Mouse (Mus musculus): Measurements from ENCODE around the gene Ptov1. TPM values are rescaled to one million over a fixed set of nuclear protein-coding genes. Genes with fewer than 3 reads are reported as not detected.

The Ptov1 gene
- polyA plus RNA-seq, 1 experiment, result 298 TPM

DNA sequence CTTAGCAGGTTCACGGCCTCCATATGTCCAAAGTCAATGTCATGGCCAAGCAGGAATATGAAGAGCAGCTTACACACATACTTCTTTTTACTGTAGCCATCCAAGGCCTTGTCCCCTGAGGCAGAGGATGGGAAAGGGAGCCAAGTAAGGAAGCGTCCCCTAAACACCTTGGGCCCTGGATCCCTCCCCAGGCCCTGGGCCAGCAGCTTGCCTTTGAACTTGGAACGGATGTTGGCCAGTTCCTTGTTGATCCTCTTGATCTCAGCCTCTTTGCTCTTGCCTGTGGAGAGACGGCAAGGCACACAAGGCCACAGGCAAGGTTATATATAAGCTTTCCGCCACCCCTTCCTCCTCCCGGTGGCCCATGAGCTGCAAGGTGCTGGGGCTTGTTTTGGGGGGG lies 46.6 kb upstream of the Ptov1 start:
- no peak for TF ChIP-seq TCF3 (IDR thresholded peaks at IDR 0.05; ENCODE audit: insufficient read length, low read depth)
- no peak for TF ChIP-seq MAX (IDR thresholded peaks at IDR 0.05; ENCODE audit: low read depth)
- TF ChIP-seq E2F4 (IDR thresholded peaks at IDR 0.05; ENCODE audit: insufficient read depth), result no peak
- TF ChIP-seq TCF12 (IDR thresholded peaks at IDR 0.05; ENCODE audit: insufficient read depth, poor library complexity, severe bottlenecking), result no peak
- no peak for TF ChIP-seq REST (IDR thresholded peaks at IDR 0.05; ENCODE audit: insufficient read depth, insufficient read length)
- TF ChIP-seq MYOD1 (IDR thresholded peaks at IDR 0.05; ENCODE audit: control insufficient read depth in 1 of 3, insufficient read length in 2 of 3, low read depth in 2 of 3), result no peak
- H3K79me2 ChIP-seq (ENCODE audit: control insufficient read depth, insufficient read depth), result peaks cover 3% of the 10 kb centered on the region
- no peak overlapping the region for H3K4me3 ChIP-seq
- H3K36me3 ChIP-seq (ENCODE audit: control insufficient read depth, insufficient read depth), result peaks cover 12% of the 10 kb centered on the region
- no peak overlapping the region for H3ac ChIP-seq (ENCODE audit: control insufficient read depth, insufficient read length)
- H3K27me3 ChIP-seq (ENCODE audit: control insufficient read depth, insufficient read depth, insufficient read length), result no peaks in the 10 kb centered on the region
- no peak overlapping the region for H3K4me2 ChIP-seq (ENCODE audit: low read depth)

DNA sequence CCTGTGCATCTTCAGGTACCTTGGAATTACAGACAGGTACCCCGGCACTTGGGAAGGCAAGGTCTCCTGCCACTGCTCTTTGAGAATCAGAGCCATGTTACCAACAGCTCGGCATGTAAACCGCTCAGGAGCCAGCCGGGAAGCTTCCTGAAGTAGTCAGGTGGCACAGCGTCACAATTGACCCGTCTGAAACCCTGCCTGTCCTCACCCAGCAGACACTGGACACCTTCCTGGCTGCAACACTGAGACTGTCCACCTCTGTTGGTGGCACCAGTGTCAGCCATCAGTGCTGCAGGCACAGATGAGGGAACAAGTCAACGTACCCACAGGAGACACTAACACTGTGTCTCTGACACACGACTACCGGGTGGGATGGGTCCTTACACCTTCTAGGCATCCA lies 45.7 kb upstream of the Ptov1 start:
- H3K27me3 ChIP-seq (ENCODE audit: control insufficient read depth, insufficient read depth, insufficient read length), result no peaks in the 10 kb centered on the region
- no peak overlapping the region for H3ac ChIP-seq (ENCODE audit: control insufficient read depth, insufficient read length)
- TF ChIP-seq TCF3 (IDR thresholded peaks at IDR 0.05; ENCODE audit: insufficient read length, low read depth), result no peak
- no peak for TF ChIP-seq MYOG (IDR thresholded peaks at IDR 0.05; ENCODE audit: control insufficient read depth in 1 of 3, insufficient read depth in 1 of 3, insufficient read length in 2 of 3, low read depth in 2 of 3)
- no peak for TF ChIP-seq MYOD1 (IDR thresholded peaks at IDR 0.05; ENCODE audit: control insufficient read depth in 1 of 3, insufficient read length in 2 of 3, low read depth in 2 of 3)
- H3K79me2 ChIP-seq (ENCODE audit: control insufficient read depth, insufficient read depth), result peaks cover 3% of the 10 kb centered on the region
- no peak overlapping the region for H3K4me3 ChIP-seq
- H3K36me3 ChIP-seq (ENCODE audit: control insufficient read depth, insufficient read depth), result peaks cover 15% of the 10 kb centered on the region
- no peak overlapping the region for H3K4me2 ChIP-seq (ENCODE audit: low read depth)

DNA sequence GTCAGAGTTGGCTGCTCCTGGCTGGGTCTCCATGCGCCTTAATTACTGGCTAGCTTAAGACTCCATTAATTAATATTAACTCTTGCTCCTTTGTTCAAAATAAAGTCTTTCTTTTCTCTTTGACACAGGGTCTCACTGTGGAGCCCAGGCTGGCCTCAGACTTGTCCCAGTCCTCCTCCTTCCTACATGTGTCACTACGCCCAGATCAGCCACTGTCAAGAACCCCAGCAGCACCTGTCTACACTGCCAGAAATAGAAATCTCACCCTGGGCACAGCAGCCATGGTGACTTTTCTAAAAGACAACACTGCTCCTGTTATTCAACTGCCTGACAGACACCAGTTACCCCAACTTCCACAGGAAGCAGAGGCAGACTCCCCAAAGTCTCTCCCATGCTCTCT lies 44.8 kb upstream of the Ptov1 start:
- no peak for TF ChIP-seq REST (IDR thresholded peaks at IDR 0.05; ENCODE audit: insufficient read depth, insufficient read length)
- no peak for TF ChIP-seq POLR2AphosphoS2 (IDR thresholded peaks at IDR 0.05; ENCODE audit: insufficient read length, low read depth)
- no peak for TF ChIP-seq CEBPB (IDR thresholded peaks at IDR 0.05; ENCODE audit: insufficient read depth, poor library complexity, severe bottlenecking)
- TF ChIP-seq SRF (IDR thresholded peaks at IDR 0.05; ENCODE audit: control insufficient read depth, insufficient read length, low read depth), result no peak
- peak in 2 of 3 experiments; percentile 16 to 74 for TF ChIP-seq MYOD1 (IDR thresholded peaks at IDR 0.05; ENCODE audit: control insufficient read depth in 1 of 3, insufficient read length in 2 of 3, low read depth in 2 of 3)
- peak in 2 of 3 experiments; percentile 12 to 58 for TF ChIP-seq MYOG (IDR thresholded peaks at IDR 0.05; ENCODE audit: control insufficient read depth in 1 of 3, insufficient read depth in 1 of 3, insufficient read length in 2 of 3, low read depth in 2 of 3)
- TF ChIP-seq TCF12 (IDR thresholded peaks at IDR 0.05; ENCODE audit: insufficient read depth, poor library complexity, severe bottlenecking), result no peak
- Histone ChIP-seq H3ac (ENCODE audit: control insufficient read depth, insufficient read length) (no peak overlapping the region), H3K36me3 (ENCODE audit: control insufficient read depth, insufficient read depth) (peaks cover 15% of the 10 kb centered on the region), H3K4me2 (ENCODE audit: low read depth) (peak overlapping the region; percentile 24), H3K27me3 (ENCODE audit: control insufficient read depth, insufficient read depth, insufficient read length) (no peaks in the 10 kb centered on the region), H3K79me2 (ENCODE audit: control insufficient read depth, insufficient read depth) (peaks cover under 1% of the 10 kb centered on the region), H3K4me3 (no peak overlapping the region)

DNA sequence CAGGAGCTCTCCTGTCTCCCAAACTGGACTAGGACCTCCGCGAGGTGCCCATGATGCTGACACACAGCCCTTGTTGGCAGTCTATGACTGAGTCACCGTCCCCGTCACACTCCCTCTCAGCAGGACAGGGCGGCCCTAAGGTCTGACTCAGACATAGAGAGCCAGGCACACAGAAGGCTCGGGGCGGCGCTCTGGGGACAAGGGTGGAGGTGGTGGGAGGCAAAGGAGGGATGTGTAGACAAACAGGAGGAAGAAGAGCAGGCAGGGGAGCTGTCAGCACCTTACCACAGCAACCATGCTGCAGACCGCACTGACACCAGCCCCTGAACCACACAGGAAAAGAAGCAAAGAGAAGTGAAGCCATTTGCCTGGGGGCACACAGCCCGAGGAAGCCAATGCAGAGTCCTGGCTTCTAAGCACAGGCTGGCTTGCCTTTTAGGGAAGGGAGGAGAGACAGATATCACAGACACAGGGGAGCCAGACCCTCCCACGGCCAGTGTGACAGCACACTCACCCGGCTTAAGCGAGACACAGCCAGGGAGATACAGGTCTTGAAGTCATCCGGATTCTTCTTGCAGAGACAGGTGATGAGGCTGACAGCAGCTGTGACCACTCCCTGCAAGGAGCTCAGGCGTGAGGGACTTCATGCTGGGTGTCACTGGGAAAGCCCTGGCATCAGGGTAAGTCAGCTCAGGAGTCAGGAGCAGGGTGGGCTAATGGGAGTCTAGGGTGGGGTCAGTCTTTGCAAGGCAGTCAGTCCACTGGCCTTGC lies 39.3 kb upstream of the Ptov1 start:
- H3K36me3 ChIP-seq (ENCODE audit: control insufficient read depth, insufficient read depth), result peaks cover 11% of the 10 kb centered on the region
- H3ac ChIP-seq (ENCODE audit: control insufficient read depth, insufficient read length), result no peak overlapping the region
- TF ChIP-seq MYOG (IDR thresholded peaks at IDR 0.05; ENCODE audit: control insufficient read depth in 1 of 3, insufficient read depth in 1 of 3, insufficient read length in 2 of 3, low read depth in 2 of 3) (peak; percentile 39 to 86 (median 55)), MYOD1 (IDR thresholded peaks at IDR 0.05; ENCODE audit: control insufficient read depth in 1 of 3, insufficient read length in 2 of 3, low read depth in 2 of 3) (peak; percentile 15 to 89 (median 72)), SRF (IDR thresholded peaks at IDR 0.05; ENCODE audit: control insufficient read depth, insufficient read length, low read depth) (no peak), TCF3 (IDR thresholded peaks at IDR 0.05; ENCODE audit: insufficient read length, low read depth) (no peak), USF1 (IDR thresholded peaks at IDR 0.05; ENCODE audit: low read depth) (no peak)

DNA sequence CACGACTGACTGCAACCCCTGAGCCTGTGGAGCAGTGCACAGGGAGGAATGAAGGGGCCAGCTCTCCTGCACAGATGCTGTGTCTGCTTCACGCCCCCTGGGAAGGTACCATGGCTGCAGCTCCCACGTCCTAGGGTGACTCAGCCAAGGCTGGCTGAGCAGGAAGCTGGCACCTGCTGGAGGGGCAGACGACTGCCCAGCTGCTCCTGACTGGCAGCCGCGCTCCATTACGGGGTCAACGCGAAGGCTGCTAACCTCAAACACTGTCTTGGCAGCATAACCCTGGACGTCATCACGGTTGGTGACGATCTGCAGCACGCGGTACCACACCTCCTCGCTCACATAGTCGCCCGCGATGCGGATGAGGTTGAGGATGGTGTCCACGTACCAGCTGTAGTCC lies 35.8 kb upstream of the Ptov1 start:
- Histone ChIP-seq H3K4me3 (no peak overlapping the region), H3K79me2 (ENCODE audit: control insufficient read depth, insufficient read depth) (no peaks in the 10 kb centered on the region), H3ac (ENCODE audit: control insufficient read depth, insufficient read length) (no peak overlapping the region), H3K27me3 (ENCODE audit: control insufficient read depth, insufficient read depth, insufficient read length) (no peaks in the 10 kb centered on the region), H3K36me3 (ENCODE audit: control insufficient read depth, insufficient read depth) (peaks cover 7% of the 10 kb centered on the region), H3K4me2 (ENCODE audit: low read depth) (no peak overlapping the region)
- TF ChIP-seq E2F4 (IDR thresholded peaks at IDR 0.05; ENCODE audit: insufficient read depth), result no peak
- TF ChIP-seq SRF (IDR thresholded peaks at IDR 0.05; ENCODE audit: control insufficient read depth, insufficient read length, low read depth), result no peak
- TF ChIP-seq TCF12 (IDR thresholded peaks at IDR 0.05; ENCODE audit: insufficient read depth, poor library complexity, severe bottlenecking), result no peak
- peak in 2 of 3 experiments; percentile 48 to 64 for TF ChIP-seq MYOG (IDR thresholded peaks at IDR 0.05; ENCODE audit: control insufficient read depth in 1 of 3, insufficient read depth in 1 of 3, insufficient read length in 2 of 3, low read depth in 2 of 3)
- TF ChIP-seq USF1 (IDR thresholded peaks at IDR 0.05; ENCODE audit: low read depth), result no peak
- no peak for TF ChIP-seq MAX (IDR thresholded peaks at IDR 0.05; ENCODE audit: low read depth)
- no peak for TF ChIP-seq CEBPB (IDR thresholded peaks at IDR 0.05; ENCODE audit: insufficient read depth, poor library complexity, severe bottlenecking)
- peak; percentile 7 for TF ChIP-seq POLR2AphosphoS2 (IDR thresholded peaks at IDR 0.05; ENCODE audit: insufficient read length, low read depth)
- TF ChIP-seq REST (IDR thresholded peaks at IDR 0.05; ENCODE audit: insufficient read depth, insufficient read length), result no peak
- no peak for TF ChIP-seq TCF3 (IDR thresholded peaks at IDR 0.05; ENCODE audit: insufficient read length, low read depth)
- TF ChIP-seq POLR2A (IDR thresholded peaks at IDR 0.05; ENCODE audit: insufficient read length, low read depth), result no peak
- TF ChIP-seq MYOD1 (IDR thresholded peaks at IDR 0.05; ENCODE audit: control insufficient read depth in 1 of 3, insufficient read length in 2 of 3, low read depth in 2 of 3), result peak in 2 of 3 experiments; percentile 47 to 76

More for the DNA sequence above, 39.3 kb upstream of the Ptov1 start:
- Histone ChIP-seq H3K4me2 (ENCODE audit: low read depth) (peak overlapping the region; percentile 45), H3K79me2 (ENCODE audit: control insufficient read depth, insufficient read depth) (no peaks in the 10 kb centered on the region), H3K4me3 (no peak overlapping the region), H3K27me3 (ENCODE audit: control insufficient read depth, insufficient read depth, insufficient read length) (no peaks in the 10 kb centered on the region)

Measured in myocyte (in vitro differentiated cells).